Mouse (Mus musculus) liver, embryonic 13.5 days (tissue): ENCODE results near the gene Cbr1. TPM values are rescaled to one million over a fixed set of nuclear protein-coding genes. Genes with fewer than 3 reads are reported as not detected.

Experiments
- ATAC-seq: fragments of 200-750 bp; cut with Nextera tagmentation; 2 replicates; pipeline ENCODE4 v1.8.0; 2017; ENCODE audit warnings: low read depth, mild to moderate bottlenecking, moderate number of reproducible peaks, moderate library complexity
- DNase-seq: peaks from one replicate; pipeline ENCODE4 v3.0.0; 2022
- H3K27ac ChIP-seq: fragments of 300-500 bp; sonication (generic); 2 replicates; pipeline ENCODE4 v1.5.1; 2015; ENCODE audit warnings: moderate library complexity, mild to moderate bottlenecking, inconsistent platforms
- H3K27me3 ChIP-seq: fragments of 300-500 bp; sonication (generic); 2 replicates; pipeline ENCODE4 v1.6.1; 2015; ENCODE audit warnings: mild to moderate bottlenecking, inconsistent platforms
- H3K36me3 ChIP-seq: fragments of 300-500 bp; sonication (generic); 2 replicates; pipeline ENCODE4 v1.6.1; 2015; ENCODE audit warnings: mild to moderate bottlenecking, inconsistent platforms
- H3K4me1 ChIP-seq: fragments of 300-500 bp; sonication (generic); replicated peaks from 2 replicates; pipeline ENCODE4 v1.6.1; 2015; ENCODE audit warnings: inconsistent platforms
- H3K4me2 ChIP-seq: fragments of 300-500 bp; sonication (generic); 2 replicates; pipeline ENCODE4 v1.6.1; 2015; ENCODE audit warnings: inconsistent platforms, mild to moderate bottlenecking, moderate library complexity
- H3K4me3 ChIP-seq: fragments of 300-500 bp; sonication (generic); replicated peaks from 2 replicates; pipeline ENCODE4 v1.5.1; 2015; ENCODE audit warnings: mild to moderate bottlenecking, inconsistent platforms
- H3K9ac ChIP-seq: fragments of 300-500 bp; sonication (generic); 2 replicates; pipeline ENCODE4 v1.6.1; 2015; ENCODE audit warnings: mild to moderate bottlenecking, inconsistent platforms
- H3K9me3 ChIP-seq: fragments of 300-500 bp; sonication (generic); replicated peaks from 2 replicates; pipeline ENCODE4 v1.6.1; 2016; ENCODE audit warnings: inconsistent platforms
- WGBS: fragments of 180-500 bp; shearing (Covaris S2); methylation state at CpG from one replicate; pipeline ENCODE4 v1.1.7; 2015; ENCODE audit not compliant: insufficient replicate concordance; 5-methylcytosine and 5-hydroxymethylcytosine counted together
- polyA plus RNA-seq: library from polyadenylated mRNA; unstranded; fragments of >200 nt; fragmentation: Nextera tagmentation; extraction: Ambion mirVana; gene quantifications from 2 replicates; pipeline ENCODE4 v1.2.1, GENCODE M21; 2015

Gene Cbr1
- polyA plus RNA-seq, 1 experiment from 2014 or later = 22.9 TPM

- ATAC-seq (no peak), DNase-seq (no peak)
- no peak overlapping the region for H3K9ac ChIP-seq
- H3K4me1 ChIP-seq = no peaks in the 10 kb centered on the region
- no peak overlapping the region for H3K4me2 ChIP-seq
- no peaks in the 10 kb centered on the region for H3K36me3 ChIP-seq
- no peak overlapping the region for H3K27ac ChIP-seq
- H3K4me3 ChIP-seq = no peak overlapping the region
- H3K9me3 ChIP-seq = no peaks in the 10 kb centered on the region
- 10% methylated on average over 1 of the region's 1 CpGs for WGBS
- peaks cover 12% of the 10 kb centered on the region; the same call in 1 of the 2 replicates for H3K27me3 ChIP-seq
Measured at GRCm38 (mm10) chr16:93626745-93627144, 21.1 kb downstream of the Cbr1 start.

- no peaks in the 10 kb centered on the region for H3K36me3 ChIP-seq
- 72% methylated on average over 23 of the region's 23 CpGs for WGBS
- DNase-seq (no peak), ATAC-seq (no peak)
- H3K4me1 ChIP-seq = no peaks in the 10 kb centered on the region
- H3K9ac ChIP-seq = no peak within 1 kb of the TSS
- H3K4me2 ChIP-seq = no peak within 1 kb of the TSS
- peaks cover 12% of the 10 kb centered on the region; the same call in 1 of the 2 replicates for H3K27me3 ChIP-seq
- H3K9me3 ChIP-seq = no peaks in the 10 kb centered on the region
- H3K27ac ChIP-seq = no peak within 1 kb of the TSS
- H3K4me3 ChIP-seq = no peak within 1 kb of the TSS
Measured at GRCm38 (mm10) chr16:93627761-93628400, 22.2 kb downstream of the Cbr1 start, which contains the start of gene Gm5678. Gm5678 (plus strand) TSS chr16:93628097.

DNA sequence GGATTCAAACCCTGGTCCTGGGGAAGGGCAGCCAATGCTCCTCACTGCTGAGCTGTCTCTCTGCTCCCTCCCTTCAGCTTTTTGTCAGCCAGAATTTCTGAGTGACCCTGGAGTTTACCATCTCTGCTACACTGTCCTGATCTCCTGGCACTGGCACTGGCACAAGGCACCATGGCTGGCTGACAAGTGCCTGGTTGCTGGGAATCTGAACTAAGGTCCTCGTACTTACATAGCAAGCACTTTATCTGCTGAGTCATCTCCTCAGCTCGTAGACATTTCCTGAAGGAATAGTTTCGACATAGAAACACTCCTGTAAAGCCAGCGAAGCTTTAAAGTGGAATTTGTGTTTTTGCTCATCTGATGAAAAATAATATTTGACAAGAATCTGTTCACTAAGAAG, 38.4 kb downstream of the Cbr1 start:
- ATAC-seq (no peak), DNase-seq (no peak)
- Histone ChIP-seq H3K4me1 (no peaks in the 10 kb centered on the region), H3K36me3 (no peaks in the 10 kb centered on the region), H3K27ac (no peak overlapping the region), H3K4me2 (no peak overlapping the region), H3K27me3 (no peaks in the 10 kb centered on the region), H3K9me3 (no peaks in the 10 kb centered on the region), H3K4me3 (no peak overlapping the region), H3K9ac (no peak overlapping the region)
- WGBS = 19% methylated on average over 4 of the region's 4 CpGs

DNA sequence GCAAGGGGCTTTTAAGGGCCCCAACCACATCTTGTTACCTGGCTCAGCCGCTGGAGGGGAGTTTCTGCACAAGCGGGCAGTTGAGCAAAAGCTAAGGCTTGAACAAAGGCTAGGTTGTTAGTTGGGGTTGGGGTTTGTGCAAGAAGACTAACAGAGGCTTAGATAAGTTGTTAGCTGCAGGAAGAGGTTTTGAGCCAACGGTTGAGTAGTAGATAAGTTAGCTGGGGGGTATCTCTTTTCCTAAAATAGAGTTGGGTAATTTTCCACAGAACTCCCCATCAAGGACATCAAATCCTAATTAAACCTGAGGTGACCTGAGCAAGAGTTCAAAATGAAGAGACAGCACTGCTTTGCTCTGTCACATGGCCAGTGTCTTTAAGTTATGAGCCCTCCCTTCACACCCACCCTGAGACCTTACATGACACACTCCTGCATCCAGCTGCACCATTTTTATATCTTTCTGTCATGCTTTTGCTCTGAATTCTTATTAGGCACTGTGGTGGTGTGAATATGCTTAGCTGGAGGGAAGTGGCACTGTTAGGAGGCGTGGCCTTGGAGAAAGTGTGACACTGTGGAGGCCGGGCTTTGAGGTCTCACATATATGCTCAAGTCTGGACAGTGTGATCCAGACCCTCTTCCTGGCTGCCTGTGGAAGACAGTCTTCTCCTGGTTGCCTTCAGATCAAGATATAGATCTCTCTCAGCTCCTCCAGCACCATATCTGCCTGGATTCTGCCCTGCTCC, 43.0 kb downstream of the Cbr1 start:
- Histone ChIP-seq H3K27ac (no peak overlapping the region), H3K36me3 (no peaks in the 10 kb centered on the region), H3K4me1 (no peaks in the 10 kb centered on the region), H3K9me3 (no peaks in the 10 kb centered on the region), H3K27me3 (no peaks in the 10 kb centered on the region), H3K9ac (no peak overlapping the region), H3K4me2 (no peak overlapping the region), H3K4me3 (no peak overlapping the region)
- ATAC-seq (no peak), DNase-seq (no peak)
- WGBS = 49% methylated on average over 5 of the region's 5 CpGs

Other genes starting within 250 kb of the Cbr1 start
- 6.0 and 7.0 TPM in 2 replicates for gene Setd4, start 1.8 kb upstream of the Cbr1 start, polyA plus RNA-seq
- not detected in 2 replicates for gene Gm5678, start 22.2 kb downstream of the Cbr1 start, polyA plus RNA-seq
- gene Cbr3, start 77.4 kb downstream of the Cbr1 start, polyA plus RNA-seq = 0.16 and 0.28 TPM in 2 replicates
- 8.7 and 10.3 TPM in 2 replicates for gene Dop1b, start 106.1 kb downstream of the Cbr1 start, polyA plus RNA-seq
- gene Morc3, start 226.3 kb downstream of the Cbr1 start, polyA plus RNA-seq = 19.1 and 22.3 TPM in 2 replicates